Mouse (Mus musculus): ENCODE results near the gene Spem2. TPM values are rescaled to one million over a fixed set of nuclear protein-coding genes. Genes with fewer than 3 reads are reported as not detected.

Gene Spem2
- polyA plus RNA-seq, 1 experiment from 2014 or later = not detected

Other genes with a start within 250 kb of the Spem2 start
- gene Wrap53, start 238.2 kb downstream of the Spem2 start, polyA plus RNA-seq (2015; fragmentation: Nextera tagmentation; extraction: Ambion mirVana) = 25.1 and 25.6 TPM in 2 replicates
- 140 and 143 TPM in 2 replicates for gene Trp53, start 238.1 kb downstream of the Spem2 start, polyA plus RNA-seq (2015; fragmentation: Nextera tagmentation; extraction: Ambion mirVana)
- 5.8 and 6.8 TPM in 2 replicates for gene Atp1b2, start 212.5 kb downstream of the Spem2 start, polyA plus RNA-seq (2015; fragmentation: Nextera tagmentation; extraction: Ambion mirVana)
- gene Shbg, start 200.6 kb downstream of the Spem2 start, polyA plus RNA-seq (2015; fragmentation: Nextera tagmentation; extraction: Ambion mirVana) = 0.34 and 0.43 TPM in 2 replicates
- gene Sat2, start 196.4 kb downstream of the Spem2 start, polyA plus RNA-seq (2015; fragmentation: Nextera tagmentation; extraction: Ambion mirVana) = 14.1 and 16.7 TPM in 2 replicates
- gene Fxr2, start 185.5 kb downstream of the Spem2 start, polyA plus RNA-seq (2015; fragmentation: Nextera tagmentation; extraction: Ambion mirVana) = 15.6 and 21.2 TPM in 2 replicates
- gene Sox15, start 163.2 kb downstream of the Spem2 start, polyA plus RNA-seq (2015; fragmentation: Nextera tagmentation; extraction: Ambion mirVana) = 0.20 TPM in 1 of 2 replicates, not detected in the other
- 60.9 and 63.4 TPM in 2 replicates for gene Mpdu1, start 155.8 kb downstream of the Spem2 start, polyA plus RNA-seq (2015; fragmentation: Nextera tagmentation; extraction: Ambion mirVana)
- gene Cd68, start 152.3 kb downstream of the Spem2 start, polyA plus RNA-seq (2015; fragmentation: Nextera tagmentation; extraction: Ambion mirVana) = 13.3 and 14.2 TPM in 2 replicates
- gene Eif4a1, start 146.0 kb downstream of the Spem2 start, polyA plus RNA-seq (2015; fragmentation: Nextera tagmentation; extraction: Ambion mirVana) = 517 and 559 TPM in 2 replicates
- gene Senp3, start 136.4 kb downstream of the Spem2 start, polyA plus RNA-seq (2015; fragmentation: Nextera tagmentation; extraction: Ambion mirVana) = 62.1 and 63.9 TPM in 2 replicates
- gene Tnfsf13, start 132.7 kb downstream of the Spem2 start, polyA plus RNA-seq (2015; fragmentation: Nextera tagmentation; extraction: Ambion mirVana) = 0.33 and 0.54 TPM in 2 replicates
- 6.6 and 7.0 TPM in 2 replicates for gene Tnfsf12, start 122.6 kb downstream of the Spem2 start, polyA plus RNA-seq (2015; fragmentation: Nextera tagmentation; extraction: Ambion mirVana)
- 2.6 and 3.1 TPM in 2 replicates for gene Tnfsfm13, start 122.4 kb downstream of the Spem2 start, polyA plus RNA-seq (2015; fragmentation: Nextera tagmentation; extraction: Ambion mirVana)
- 18.1 and 19.1 TPM in 2 replicates for gene Polr2a, start 59.8 kb downstream of the Spem2 start, polyA plus RNA-seq (2015; fragmentation: Nextera tagmentation; extraction: Ambion mirVana)
- 0.15 and 0.16 TPM in 2 replicates for gene Slc35g3, start 56.5 kb downstream of the Spem2 start, polyA plus RNA-seq (2015; fragmentation: Nextera tagmentation; extraction: Ambion mirVana)
- gene Zbtb4, start 52.6 kb downstream of the Spem2 start, polyA plus RNA-seq (2015; fragmentation: Nextera tagmentation; extraction: Ambion mirVana) = 2.3 and 2.4 TPM in 2 replicates
- gene Chrnb1, start 22.5 kb downstream of the Spem2 start, polyA plus RNA-seq (2015; fragmentation: Nextera tagmentation; extraction: Ambion mirVana) = 3.5 and 4.3 TPM in 2 replicates
- 1.2 and 1.4 TPM in 2 replicates for gene Fgf11, start 16.6 kb downstream of the Spem2 start, polyA plus RNA-seq (2015; fragmentation: Nextera tagmentation; extraction: Ambion mirVana)
- gene Tmem102, start 12.8 kb downstream of the Spem2 start, polyA plus RNA-seq (2015; fragmentation: Nextera tagmentation; extraction: Ambion mirVana) = 31.2 and 31.4 TPM in 2 replicates
- gene Gm39566, start 3.2 kb downstream of the Spem2 start, polyA plus RNA-seq (2015; fragmentation: Nextera tagmentation; extraction: Ambion mirVana) = not detected in 2 replicates
- 0.21 TPM in 1 of 2 replicates, not detected in the other for gene Spem1, start 3.7 kb upstream of the Spem2 start, polyA plus RNA-seq (2015; fragmentation: Nextera tagmentation; extraction: Ambion mirVana)
- gene Nlgn2, start 19.3 kb upstream of the Spem2 start, polyA plus RNA-seq (2015; fragmentation: Nextera tagmentation; extraction: Ambion mirVana) = 5.2 and 5.3 TPM in 2 replicates
- 442 and 459 TPM in 2 replicates for gene Tmem256, start 20.0 kb upstream of the Spem2 start, polyA plus RNA-seq (2015; fragmentation: Nextera tagmentation; extraction: Ambion mirVana)
- gene Plscr3, start 27.9 kb upstream of the Spem2 start, polyA plus RNA-seq (2015; fragmentation: Nextera tagmentation; extraction: Ambion mirVana) = 70.4 and 74.6 TPM in 2 replicates
- gene Tnk1, start 40.3 kb upstream of the Spem2 start, polyA plus RNA-seq (2015; fragmentation: Nextera tagmentation; extraction: Ambion mirVana) = 14.4 and 16.4 TPM in 2 replicates
- not detected in 2 replicates for gene Tmem95, start 59.6 kb upstream of the Spem2 start, polyA plus RNA-seq (2015; fragmentation: Nextera tagmentation; extraction: Ambion mirVana)
- 5.2 and 5.5 TPM in 2 replicates for gene Kctd11, start 62.9 kb upstream of the Spem2 start, polyA plus RNA-seq (2015; fragmentation: Nextera tagmentation; extraction: Ambion mirVana)
- 4.8 and 5.9 TPM in 2 replicates for gene Acap1, start 77.1 kb upstream of the Spem2 start, polyA plus RNA-seq (2015; fragmentation: Nextera tagmentation; extraction: Ambion mirVana)
- 7.7 and 7.9 TPM in 2 replicates for gene 2810408A11Rik, start 82.5 kb upstream of the Spem2 start, polyA plus RNA-seq (2015; fragmentation: Nextera tagmentation; extraction: Ambion mirVana)
- gene Neurl4, start 82.6 kb upstream of the Spem2 start, polyA plus RNA-seq (2015; fragmentation: Nextera tagmentation; extraction: Ambion mirVana) = 7.0 and 10.0 TPM in 2 replicates
- gene Gps2, start 95.4 kb upstream of the Spem2 start, polyA plus RNA-seq (2015; fragmentation: Nextera tagmentation; extraction: Ambion mirVana) = 68.1 and 68.5 TPM in 2 replicates
- gene Eif5a, start 103.5 kb upstream of the Spem2 start, polyA plus RNA-seq (2015; fragmentation: Nextera tagmentation; extraction: Ambion mirVana) = 1,625 and 1,693 TPM in 2 replicates
- 2.5 and 3.1 TPM in 2 replicates for gene Ybx2, start 117.3 kb upstream of the Spem2 start, polyA plus RNA-seq (2015; fragmentation: Nextera tagmentation; extraction: Ambion mirVana)
- gene Slc2a4, start 129.7 kb upstream of the Spem2 start, polyA plus RNA-seq (2015; fragmentation: Nextera tagmentation; extraction: Ambion mirVana) = 20.4 and 21.8 TPM in 2 replicates
- 977 and 1,030 TPM in 2 replicates for gene Cldn7, start 146.3 kb upstream of the Spem2 start, polyA plus RNA-seq (2015; fragmentation: Nextera tagmentation; extraction: Ambion mirVana)
- 23.2 and 26.3 TPM in 2 replicates for gene Ctdnep1, start 162.7 kb upstream of the Spem2 start, polyA plus RNA-seq (2015; fragmentation: Nextera tagmentation; extraction: Ambion mirVana)
- gene Elp5, start 164.1 kb upstream of the Spem2 start, polyA plus RNA-seq (2015; fragmentation: Nextera tagmentation; extraction: Ambion mirVana) = 102 and 105 TPM in 2 replicates
- 529 and 559 TPM in 2 replicates for gene Gabarap, start 172.7 kb upstream of the Spem2 start, polyA plus RNA-seq (2015; fragmentation: Nextera tagmentation; extraction: Ambion mirVana)
- gene Phf23, start 177.3 kb upstream of the Spem2 start, polyA plus RNA-seq (2015; fragmentation: Nextera tagmentation; extraction: Ambion mirVana) = 58.6 and 61.3 TPM in 2 replicates
- 30.5 and 31.8 TPM in 2 replicates for gene Dvl2, start 182.1 kb upstream of the Spem2 start, polyA plus RNA-seq (2015; fragmentation: Nextera tagmentation; extraction: Ambion mirVana)
- 114 and 128 TPM in 2 replicates for gene Acadvl, start 196.9 kb upstream of the Spem2 start, polyA plus RNA-seq (2015; fragmentation: Nextera tagmentation; extraction: Ambion mirVana)
- 7.2 and 8.5 TPM in 2 replicates for gene Dlg4, start 198.5 kb upstream of the Spem2 start, polyA plus RNA-seq (2015; fragmentation: Nextera tagmentation; extraction: Ambion mirVana)
- 0.19 and 0.56 TPM in 2 replicates for gene Asgr1, start 235.6 kb upstream of the Spem2 start, polyA plus RNA-seq (2015; fragmentation: Nextera tagmentation; extraction: Ambion mirVana)